Mouse (Mus musculus): ENCODE measurements around the gene Mlph.

Gene Mlph

DNA sequence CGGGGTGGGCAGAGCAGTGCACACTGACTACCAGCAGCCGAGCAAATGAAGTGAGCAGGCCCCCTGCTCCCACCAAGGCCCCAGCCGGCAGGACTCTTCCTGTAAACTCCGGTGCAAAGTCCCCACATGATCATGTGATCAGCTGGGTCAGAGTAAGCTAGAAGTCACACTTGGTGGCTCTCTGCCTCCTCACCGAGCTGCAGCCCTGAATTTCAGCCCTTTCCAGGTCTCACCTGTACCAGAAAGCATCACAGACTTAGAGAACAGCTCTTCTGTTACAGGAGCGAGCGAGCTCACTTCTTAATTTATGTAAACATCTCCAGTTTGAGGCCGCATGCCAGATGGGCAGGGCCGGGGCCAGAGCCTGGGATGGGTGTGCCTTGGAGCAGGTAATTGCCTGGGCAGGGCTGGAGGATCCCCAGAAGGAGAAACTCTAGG lies 54.5 kb downstream of the Mlph start, which contains the start of gene Rab17:
Gene Rab17 (minus strand): TSS at position 315 of the 438 bp plus-strand sequence.
- DNase-seq (ENCODE audit: low spot score in 2 of 2) = peak in 1 of 2 experiments; percentile 16

DNA sequence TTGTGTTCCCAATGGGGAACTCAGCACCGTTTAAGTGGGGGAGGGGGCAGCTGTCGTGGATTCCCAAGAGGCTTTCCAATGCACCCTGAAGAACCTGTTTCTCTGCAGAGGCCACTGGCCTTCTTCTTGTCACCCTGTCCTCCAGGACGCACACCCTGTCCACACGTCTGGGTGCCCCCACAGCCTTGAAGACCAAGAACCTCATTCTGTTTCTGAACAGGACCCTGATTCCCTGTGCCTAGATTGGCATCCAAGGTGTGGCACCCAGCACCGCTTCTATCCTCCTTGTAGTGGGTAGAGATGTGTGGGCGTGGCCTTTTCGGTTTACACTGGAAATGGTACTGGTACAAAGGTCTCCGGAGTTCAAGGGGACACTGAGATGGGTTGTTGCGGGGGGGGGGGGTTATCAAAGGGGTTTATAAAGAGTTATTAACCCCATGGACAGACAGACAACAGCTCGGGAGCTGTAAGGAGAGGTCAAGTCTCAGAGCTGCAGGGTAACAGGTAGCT lies 55.1 kb downstream of the Mlph start:
- no peak for DNase-seq (ENCODE audit: low spot score in 2 of 2)

DNA sequence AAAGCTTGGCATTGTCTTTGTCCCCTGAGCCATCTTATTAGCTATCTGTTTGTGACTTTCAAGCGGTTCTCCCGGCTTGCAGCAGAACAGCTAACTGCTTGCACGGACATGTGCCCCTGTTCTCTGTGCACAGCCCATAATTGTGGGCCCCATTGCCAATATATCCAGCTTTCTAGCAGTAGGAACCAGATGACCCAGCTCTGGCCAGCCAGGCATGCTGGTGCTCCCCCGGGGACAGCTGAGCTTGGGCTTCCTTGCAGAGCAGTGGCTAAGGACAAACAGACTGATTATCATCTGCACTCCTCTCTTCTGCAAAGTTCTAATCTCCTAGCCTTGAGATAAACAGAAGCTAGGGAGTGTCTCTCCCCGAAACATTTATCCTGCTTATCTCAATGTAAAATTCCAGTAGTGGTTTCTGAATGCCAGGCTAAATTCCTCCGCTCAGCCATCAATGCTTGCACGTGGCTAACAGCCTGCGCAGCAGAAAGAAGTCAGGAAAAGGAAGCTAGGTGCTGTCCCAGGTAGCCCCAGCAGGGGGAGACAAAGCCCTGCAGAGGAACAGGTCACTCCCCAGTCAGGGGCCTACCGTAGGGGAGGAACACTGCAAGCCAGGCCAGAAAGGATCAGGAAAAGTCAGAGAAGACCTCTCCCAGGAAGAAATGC lies 58.2 kb downstream of the Mlph start:
- DNase-seq (ENCODE audit: low spot score in 2 of 2) = peak; percentile 92 to 96

DNA sequence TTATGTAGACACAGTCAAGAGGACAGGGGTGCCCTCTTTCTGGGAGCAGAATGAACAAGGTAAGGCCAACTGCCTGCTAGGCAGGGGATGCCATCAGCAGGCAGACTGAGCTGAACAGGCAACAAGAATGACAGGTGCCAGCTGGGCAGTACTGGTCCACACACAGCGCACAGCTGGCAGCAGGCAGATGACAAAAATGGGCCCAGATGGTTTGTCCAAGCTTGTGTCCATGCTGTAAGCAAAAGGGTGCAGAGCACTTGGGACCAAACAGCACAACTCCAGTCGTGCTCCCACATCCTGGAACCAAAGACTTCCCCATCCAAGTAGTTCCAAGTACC lies 58.7 kb downstream of the Mlph start:
- DNase-seq (ENCODE audit: low spot score in 2 of 2) = no peak

DNA sequence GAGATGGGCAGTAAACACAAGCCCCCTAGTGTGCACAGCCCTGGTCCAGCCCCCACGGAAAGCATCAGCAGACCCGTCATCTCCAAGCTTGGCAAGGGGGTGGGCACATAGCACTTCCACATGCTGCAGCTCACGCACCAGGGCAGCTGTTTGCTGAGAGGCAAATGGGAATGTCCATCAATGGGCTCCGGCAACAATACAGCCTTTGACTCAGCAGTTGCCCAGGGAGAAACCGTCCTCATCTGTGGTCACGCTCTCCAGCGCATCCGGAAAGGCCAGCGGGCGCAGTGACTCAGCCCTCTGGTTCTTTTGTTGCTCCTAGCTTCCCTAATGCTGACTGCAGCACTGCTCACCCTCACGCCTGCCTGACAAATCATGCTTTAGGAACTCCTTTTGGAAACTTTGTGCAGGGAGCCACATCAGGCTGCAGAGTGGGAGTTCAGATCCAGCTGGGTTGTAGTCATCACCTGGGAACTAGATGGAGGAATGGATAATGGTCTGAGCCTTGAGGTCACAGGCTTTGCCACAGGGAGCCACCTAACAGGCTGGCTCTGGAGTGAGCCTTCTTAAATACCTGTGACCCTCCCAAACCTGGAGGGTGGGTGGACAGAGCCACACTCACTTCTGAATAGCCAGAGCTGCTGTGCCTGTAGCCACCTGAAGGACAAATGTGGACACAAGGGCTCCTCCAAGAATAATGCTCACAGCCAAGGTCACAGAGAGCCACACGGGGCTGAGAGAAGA lies 60.2 kb downstream of the Mlph start:
- DNase-seq (ENCODE audit: low spot score in 2 of 2) = peak; percentile 78 to 84

DNA sequence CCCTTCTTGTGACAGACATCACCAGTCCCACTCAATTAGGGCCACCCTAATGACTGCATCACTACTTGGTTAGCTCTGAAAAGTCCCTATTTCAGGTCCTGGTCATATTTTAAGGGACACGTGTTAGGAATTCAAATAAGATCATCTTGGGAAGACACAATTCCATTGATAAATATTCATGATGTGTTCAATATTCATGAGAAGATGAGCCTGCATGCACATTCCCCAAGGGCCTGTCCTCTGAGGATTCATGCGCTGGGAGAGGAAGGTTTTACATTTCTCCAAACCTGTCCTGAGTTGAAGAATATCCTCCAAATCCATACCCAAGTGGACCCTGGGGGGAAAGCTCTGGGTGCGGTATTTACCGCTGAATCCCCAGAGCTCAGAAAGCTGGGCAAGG lies 61.1 kb downstream of the Mlph start:
- DNase-seq (ENCODE audit: low spot score in 2 of 2) = peak in 1 of 2 experiments; percentile 24

DNA sequence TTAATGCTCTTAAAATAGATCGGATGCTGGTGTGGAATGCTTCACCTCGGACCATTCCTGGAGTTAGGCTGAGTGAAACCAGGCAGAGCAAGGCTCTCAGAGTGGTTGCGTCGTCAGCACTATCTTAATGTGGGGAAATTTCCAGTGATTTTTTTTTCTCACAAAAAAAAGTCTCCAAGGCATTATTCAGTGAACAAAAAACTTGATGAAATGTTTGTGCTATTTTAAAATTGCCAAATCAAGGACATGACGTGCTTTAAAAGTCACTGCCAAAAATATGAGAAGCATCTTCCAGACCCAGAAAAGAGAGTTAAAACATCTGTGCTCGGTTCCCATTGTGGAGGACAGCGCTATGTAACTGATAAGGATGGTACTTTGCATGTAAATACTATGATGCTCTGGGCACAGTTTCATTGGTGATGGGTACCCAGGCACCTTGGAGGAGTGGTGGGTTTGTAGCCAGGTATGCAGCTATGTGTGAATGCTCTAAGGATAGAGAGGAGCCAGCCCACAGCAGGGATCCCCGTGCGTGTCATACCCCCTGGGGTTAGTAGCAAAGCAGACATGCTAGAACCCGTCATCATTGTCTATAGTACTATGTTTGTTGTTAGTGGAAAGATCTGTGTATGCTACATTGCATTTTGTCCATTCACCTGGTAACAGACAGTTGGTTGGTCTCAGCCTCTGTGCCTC lies 65.9 kb downstream of the Mlph start:
- DNase-seq (ENCODE audit: low spot score in 2 of 2) = peak in 1 of 2 experiments; percentile 34

DNA sequence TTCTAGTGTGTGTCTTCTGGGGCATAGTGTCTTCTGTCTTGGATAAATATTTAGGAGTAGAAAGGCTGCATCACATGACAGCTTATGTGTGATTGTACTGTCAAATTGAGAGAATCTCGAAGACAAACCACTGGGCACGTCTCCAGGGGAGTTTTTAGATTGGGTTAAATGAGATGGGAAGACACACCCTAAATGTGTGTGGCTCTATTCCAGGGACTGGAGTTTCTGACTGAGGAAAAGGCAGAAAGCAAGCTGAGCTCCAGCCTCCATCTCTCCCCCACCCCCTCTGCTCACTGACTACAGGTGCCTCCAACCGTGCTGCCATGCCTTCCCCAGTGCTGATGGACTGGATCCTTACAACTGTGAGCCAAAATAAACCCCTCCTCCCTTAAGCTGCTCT lies 66.5 kb downstream of the Mlph start:
- peak in 1 of 2 experiments; percentile 57 for DNase-seq (ENCODE audit: low spot score in 2 of 2)

DNA sequence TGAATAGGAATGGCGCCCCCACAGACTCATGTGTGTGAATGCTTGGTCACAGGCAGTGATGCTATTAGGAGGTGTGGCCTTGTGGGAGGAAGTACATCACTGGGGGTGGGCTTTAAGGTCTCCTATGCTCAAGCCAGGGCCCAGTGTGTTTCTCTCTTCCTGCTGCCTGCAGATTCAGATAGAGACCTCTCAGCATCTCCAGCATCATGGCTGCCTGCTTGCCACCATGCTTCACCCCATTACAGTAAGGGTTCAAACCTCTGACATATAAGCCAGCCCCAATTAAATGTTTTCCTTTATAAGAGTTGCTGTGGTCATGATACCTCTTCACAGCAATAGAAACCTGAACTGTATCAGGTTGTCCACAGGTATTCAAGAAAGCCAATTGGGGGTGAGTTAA lies 81.0 kb downstream of the Mlph start:
- DNase-seq (ENCODE audit: low spot score in 2 of 2) = peak in 1 of 2 experiments; percentile 5

DNA sequence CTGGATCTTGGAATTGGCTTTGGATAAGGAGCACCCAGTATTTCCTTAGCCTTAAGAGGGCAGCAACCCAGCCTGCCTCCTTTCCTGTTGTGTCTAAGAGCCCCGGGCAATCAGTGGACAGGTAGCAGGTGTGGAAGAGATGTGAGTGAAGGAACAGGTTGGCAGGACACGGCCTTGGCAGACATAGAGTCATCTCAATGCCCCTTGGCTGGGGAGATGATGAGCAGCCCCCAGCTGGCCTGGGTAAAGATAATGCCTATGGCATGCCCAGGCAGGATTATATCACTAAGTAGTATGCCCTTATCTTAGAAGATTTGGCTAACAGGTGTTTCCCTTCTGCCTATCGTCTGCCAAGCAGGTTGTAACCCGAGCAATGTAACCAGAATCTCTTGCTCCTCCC lies 82.3 kb downstream of the Mlph start:
- peak in 1 of 2 experiments; percentile 18 for DNase-seq (ENCODE audit: low spot score in 2 of 2)

DNA sequence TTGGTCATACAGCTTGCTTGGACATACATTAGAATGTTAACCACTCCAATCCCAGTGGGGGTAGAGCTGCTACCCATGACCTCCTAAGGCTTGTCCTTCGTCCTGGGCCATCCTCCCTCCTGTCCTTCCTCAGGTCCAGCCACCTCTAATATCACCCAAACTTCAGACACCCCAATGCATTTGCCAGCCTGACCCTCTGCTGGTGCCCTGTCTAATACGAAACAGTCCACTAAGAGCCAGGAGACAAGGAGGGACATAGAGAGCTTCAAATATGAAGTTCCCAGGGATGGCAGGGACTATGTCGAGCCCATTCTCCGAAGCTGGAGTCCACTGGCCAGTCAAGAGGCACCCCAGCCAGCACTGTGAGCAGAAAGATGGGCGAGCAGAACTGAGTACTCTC lies 82.8 kb downstream of the Mlph start:
- peak in 1 of 2 experiments; percentile 14 for DNase-seq (ENCODE audit: low spot score in 2 of 2)

DNA sequence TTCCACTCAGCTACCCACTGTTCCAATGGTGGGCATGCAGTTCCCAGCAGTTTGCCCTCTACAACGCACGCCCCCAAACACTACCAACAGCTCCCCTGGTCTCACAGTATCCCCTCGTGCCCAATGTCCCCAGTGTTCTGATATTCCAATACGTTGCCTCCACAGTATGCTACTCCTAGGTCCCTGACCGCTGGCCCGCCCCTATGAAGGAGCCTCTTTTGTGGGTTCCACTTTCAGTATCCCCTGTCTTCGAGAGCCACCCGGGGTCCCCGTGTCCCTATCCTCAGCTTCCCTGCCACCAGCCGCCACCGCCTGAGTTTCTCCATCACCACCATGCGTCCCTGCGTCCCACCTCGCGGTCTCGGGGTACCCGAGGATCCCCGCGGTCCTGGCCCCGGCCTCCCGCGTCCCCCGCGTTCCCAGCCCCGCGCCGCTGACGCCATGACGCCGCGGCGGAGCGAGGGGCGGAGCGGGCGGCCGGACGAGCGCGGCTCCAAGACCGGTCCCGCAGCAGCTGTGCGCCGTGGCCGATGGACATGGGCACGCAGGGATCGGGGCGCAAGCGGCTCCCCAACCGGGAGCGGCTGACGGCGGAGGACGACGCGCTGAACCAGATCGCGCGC lies 83.5 kb downstream of the Mlph start, which contains the start of gene Lrrfip1:
Gene Lrrfip1 (plus strand): TSS at position 470 of the 623 bp plus-strand sequence.
- peak; percentile 66 to 76 for DNase-seq (ENCODE audit: low spot score in 2 of 2)

DNA sequence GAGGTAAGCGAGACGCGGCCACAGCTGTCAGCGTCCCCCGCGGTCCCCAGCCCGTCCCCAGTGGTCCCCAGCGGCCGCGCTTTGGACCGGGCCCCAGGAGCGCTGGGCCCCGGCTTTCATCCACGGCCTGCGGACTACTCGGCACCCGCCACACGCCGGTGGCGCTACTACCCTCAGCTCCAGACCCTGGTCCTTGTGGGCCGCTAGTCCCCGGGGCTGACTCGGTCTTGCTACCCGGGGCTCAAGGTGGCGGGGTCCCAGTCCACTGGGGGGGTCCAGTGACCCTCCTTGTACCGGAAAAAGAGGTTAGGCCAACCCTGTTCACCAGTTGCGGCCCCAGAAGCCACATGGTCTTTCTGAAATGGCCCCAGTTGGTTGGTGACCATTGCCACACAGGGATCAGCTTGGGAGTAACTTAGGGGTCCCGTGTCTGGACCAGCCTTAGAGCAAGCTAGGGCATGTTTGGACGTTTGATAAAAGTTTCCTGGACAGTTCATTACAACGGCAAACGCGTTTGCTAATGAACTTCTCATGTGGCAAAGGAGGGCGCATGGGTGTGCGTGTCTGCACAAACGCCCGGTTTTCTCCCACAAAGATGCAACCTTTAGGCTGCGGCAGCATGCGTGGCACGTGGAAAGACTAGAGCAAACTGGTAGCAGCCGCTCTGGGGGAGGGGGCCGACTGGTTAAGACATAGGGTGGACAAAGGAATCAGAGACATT lies 84.2 kb downstream of the Mlph start:
- peak; percentile 60 to 68 for DNase-seq (ENCODE audit: low spot score in 2 of 2)

DNA sequence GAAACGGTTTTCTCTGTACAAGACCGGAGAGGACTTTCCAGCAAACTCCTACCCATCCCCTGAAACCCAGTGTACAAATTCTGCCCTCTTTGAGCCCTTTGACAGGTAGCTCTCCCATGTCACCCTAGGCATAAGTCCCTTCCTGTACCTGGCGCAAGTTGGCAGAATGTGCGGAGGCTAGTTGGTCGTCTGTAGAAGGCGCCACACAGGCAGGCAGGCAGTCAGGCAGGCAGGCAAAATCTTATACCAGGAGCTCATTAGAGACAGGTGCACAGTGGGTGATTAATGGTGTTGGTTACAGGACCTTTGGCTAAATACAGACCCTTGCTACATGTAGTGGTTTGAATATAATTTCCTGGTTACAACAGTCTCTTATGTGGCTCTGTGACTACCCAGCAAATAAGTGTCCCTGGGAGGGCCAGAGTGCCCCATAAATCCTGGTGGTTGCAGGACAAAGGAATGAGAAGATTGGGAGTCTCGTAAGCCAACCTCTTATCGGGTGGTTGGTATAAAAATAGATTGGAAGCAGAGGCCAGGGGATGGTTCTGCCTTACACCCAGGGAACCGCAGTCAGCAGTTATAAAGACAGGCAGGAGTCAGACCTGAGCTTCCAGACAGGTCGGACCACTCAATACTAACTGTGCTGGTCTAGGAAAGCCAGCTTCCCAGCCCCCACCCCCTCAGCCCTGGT lies 85.2 kb downstream of the Mlph start:
- peak in 1 of 2 experiments; percentile 25 for DNase-seq (ENCODE audit: low spot score in 2 of 2)

Measured in right cerebral cortex, postnatal 10 days (tissue).